Mouse (Mus musculus): ENCODE results near the gene Cnbp.

The Cnbp gene

GRCm38 (mm10) chr6:87850900-87851614 is at the start of gene Cnbp:
Gene Cnbp, minus strand, starts transcription at chr6:87851106.
- DNase-seq (ENCODE audit: low spot score in 2 of 2): peak; percentile 96 to 97

- DNase-seq (ENCODE audit: low spot score in 2 of 2): no peak
Observed at GRCm38 (mm10) chr6:87898028-87898427, 47.1 kb upstream of the Cnbp start.

DNA sequence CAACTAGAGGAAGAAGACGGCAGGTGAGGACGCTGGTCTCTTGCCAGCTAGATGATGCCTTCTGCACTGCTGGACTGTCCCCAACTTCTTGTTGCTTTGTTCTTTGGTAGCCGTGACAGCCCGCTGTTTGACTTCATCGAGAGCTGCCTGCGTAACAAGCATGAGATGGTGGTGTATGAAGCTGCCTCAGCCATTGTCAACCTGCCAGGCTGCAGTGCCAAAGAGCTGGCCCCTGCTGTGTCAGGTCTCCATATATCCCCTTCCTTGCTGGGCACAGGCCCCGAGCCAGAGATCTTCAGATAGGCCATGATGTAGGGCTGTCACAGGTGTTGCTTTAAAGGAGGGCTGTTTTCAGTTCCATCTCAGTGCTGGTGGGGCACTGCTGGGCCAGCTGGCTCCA is 43.0 kb upstream of the Cnbp start:
- no peak for DNase-seq (ENCODE audit: low spot score in 2 of 2)

- DNase-seq (ENCODE audit: low spot score in 2 of 2): peak; percentile 100
Observed at GRCm38 (mm10) chr6:87887594-87888233, 36.8 kb upstream of the Cnbp start, which contains the start of gene Copg1. Gene Copg1, plus strand, starts transcription at chr6:87887814.

- no peak for DNase-seq (ENCODE audit: low spot score in 2 of 2)
Observed at GRCm38 (mm10) chr6:87886721-87887120, 35.8 kb upstream of the Cnbp start.

DNA sequence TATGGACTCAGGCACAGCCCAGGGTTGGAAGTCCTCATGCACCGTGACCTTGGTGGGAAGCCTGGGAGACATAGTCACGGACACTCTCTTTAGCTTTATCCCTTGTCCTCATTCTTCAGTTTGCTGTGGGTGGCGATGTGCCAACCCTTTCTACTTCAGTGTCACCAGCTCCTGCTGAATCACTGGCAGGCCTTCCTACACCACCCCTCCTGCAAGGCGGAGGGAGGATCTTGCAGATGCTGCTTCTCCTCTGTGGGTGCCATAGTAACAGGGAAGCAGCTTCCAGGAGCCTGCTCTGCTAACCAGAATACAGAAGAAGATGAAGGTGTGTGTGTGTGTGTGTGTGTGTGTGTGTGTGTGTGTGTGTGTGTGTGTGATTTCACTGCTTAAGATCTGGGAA is 31.9 kb upstream of the Cnbp start:
- DNase-seq (ENCODE audit: low spot score in 2 of 2): peak in 1 of 2 experiments; percentile 20

DNA sequence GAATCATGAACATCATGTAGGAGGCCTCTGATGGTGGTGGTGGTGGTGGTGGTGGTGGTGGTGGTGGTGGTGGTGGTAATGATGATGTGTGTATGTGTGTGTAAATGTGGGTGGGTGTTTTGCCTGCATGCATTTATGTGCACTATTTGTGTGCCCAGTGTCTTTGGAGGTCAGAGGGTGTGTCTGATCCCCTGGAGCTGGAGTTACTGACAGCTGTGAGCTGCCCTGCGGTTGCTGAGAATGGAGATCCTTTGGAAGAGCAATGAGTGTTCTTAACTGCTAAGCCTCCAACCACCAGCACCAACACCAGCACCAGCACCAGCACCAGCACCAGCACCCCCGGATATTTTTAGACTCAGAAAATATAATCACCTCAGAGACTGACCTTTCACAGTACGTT is 31.3 kb upstream of the Cnbp start:
- no peak for DNase-seq (ENCODE audit: low spot score in 2 of 2)

- no peak for DNase-seq (ENCODE audit: low spot score in 2 of 2)
Observed at GRCm38 (mm10) chr6:87879628-87880027, 28.7 kb upstream of the Cnbp start.

GRCm38 (mm10) chr6:87879010-87879409 is 28.1 kb upstream of the Cnbp start:
- DNase-seq (ENCODE audit: low spot score in 2 of 2): no peak

DNA sequence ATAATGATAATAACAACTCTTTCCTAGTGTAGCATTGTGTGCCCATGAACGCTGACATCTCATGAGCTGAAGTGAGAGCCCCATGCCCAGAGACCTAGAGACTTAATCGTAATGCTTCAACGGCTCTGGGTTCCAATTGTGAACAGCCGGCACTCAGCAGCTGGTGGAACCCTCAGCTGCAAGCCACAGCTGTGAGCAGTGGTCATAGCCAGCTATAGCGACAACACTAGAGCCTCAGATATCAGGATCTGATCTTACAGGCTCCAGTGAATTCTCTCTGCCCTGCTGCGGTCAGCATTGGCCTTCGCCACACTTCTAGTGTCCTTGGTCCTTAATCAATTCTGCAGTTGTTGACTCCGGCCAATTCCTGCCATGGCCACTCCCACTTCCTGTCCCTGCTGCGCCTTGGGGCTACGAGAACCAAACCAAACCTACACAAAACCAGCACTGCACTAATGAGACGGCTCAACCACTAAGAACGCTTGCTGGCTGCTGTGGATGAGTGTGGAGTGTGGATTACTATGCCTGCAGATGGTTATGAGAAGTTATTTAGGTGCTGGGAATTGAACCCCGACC is 25.2 kb upstream of the Cnbp start:
- peak; percentile 48 for DNase-seq (ENCODE audit: low spot score in 2 of 2)

DNA sequence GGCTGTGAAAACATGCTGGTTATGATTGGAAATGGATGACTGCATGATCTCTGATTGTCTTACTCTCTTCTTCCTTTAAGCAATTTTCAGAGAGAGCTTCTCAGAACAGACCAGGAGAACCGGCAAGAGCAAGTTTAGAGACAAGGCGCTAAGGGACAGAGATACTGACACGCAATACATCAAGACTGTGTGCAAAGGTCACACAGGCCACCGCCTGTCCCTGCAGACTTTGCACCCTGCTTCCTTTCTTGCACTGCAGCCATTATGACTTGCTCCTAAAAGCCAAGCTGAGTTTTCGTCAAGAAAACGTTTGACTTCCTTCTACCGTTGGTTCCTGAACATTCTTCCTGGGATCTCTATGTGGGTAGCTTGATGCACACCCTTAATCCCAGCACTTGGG is 24.7 kb upstream of the Cnbp start:
- no peak for DNase-seq (ENCODE audit: low spot score in 2 of 2)

DNA sequence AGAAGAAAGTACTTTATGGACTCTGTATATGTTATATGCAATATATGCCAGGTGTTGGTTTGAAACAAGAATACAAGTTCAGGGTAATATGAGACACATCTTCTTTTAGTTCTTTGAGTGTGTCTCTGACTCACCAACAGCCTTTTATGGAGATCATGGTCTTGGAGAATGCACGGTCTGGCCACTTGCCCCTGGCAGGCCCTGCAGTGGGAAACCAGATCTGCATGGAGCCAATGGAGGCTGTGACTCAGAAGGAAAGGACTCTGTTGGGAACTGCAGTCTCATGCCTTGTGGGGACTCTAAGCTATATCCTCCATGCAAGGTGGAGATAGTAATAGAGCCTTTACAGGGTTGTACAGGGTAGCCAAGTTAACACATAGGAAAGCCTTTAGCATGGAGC is 24.2 kb upstream of the Cnbp start:
- no peak for DNase-seq (ENCODE audit: low spot score in 2 of 2)

GRCm38 (mm10) chr6:87873963-87874362 is 23.1 kb upstream of the Cnbp start:
- DNase-seq (ENCODE audit: low spot score in 2 of 2): no peak

- DNase-seq (ENCODE audit: low spot score in 2 of 2): no peak
Observed at GRCm38 (mm10) chr6:87873104-87873503, 22.2 kb upstream of the Cnbp start.

DNA sequence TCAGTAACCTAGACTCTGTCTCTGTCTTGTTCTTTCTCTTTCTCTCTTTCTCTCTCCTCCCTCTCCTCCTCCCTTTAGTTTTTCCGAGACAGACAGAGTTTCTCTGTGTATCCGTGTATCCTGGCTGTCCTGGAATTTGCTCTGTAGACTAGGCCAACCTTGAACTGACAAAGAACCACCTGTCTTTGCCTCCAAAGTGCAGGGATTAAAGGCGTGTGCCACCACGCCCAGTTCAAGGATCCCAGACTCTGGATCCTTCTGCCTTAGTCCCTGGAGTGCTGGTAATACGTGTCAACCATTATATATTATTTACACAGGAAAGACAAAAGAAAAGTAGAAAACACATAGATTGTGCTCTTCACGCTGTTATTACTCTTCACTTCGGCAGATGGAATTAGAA is 20.3 kb upstream of the Cnbp start:
- no peak for DNase-seq (ENCODE audit: low spot score in 2 of 2)

DNA sequence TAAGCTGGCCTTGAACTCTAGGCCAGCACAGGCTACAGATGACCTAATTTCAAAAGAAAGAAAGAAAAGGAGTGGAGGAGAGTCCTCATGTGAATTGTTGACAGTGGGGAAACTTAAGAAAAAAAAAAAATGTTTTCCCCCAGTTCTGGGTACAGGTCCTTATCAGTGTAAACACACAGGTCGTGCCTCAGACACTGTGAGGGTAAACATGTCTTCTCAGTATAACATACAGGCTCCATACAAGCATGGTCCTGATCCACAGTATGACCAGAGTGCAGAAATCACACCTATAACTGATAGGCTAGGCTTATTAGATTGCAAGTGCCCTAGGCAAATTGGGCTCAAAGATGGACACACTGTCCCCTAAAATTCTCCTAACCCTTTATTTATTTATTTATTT is 19.5 kb upstream of the Cnbp start:
- DNase-seq (ENCODE audit: low spot score in 2 of 2): no peak

DNA sequence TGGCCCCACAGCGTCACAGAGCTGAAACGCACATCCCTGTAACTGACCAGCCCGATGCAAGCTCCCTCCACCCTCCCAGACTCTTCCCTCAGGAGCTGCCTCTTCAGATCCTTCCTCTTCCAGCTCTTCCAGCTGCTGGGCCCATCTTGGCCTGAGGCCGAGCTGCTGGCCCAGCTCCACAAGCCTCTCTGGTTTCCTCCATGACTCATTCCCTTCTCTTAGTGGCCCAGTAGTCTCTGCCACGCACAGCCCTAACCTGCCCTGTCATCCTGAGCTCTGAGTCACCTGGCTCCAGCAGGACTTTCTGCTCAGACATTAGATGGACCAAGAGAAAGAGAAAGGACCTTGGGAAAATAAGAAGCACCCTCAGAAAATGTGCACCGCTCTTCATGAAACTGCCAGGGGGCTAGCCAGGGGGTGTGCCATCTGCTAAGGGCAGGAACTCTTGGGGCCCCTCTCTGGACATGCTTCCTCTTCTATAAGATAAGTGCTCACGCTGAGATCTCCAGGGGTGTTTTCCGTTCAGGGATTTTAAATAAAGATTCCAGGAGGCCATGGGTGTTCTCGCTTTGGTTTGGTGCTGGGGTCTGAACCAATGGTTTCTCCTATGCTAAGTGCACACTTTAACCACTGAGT is 18.1 kb upstream of the Cnbp start:
- DNase-seq (ENCODE audit: low spot score in 2 of 2): peak; percentile 16 to 22

GRCm38 (mm10) chr6:87867256-87867655 is 16.4 kb upstream of the Cnbp start:
- DNase-seq (ENCODE audit: low spot score in 2 of 2): no peak

DNA sequence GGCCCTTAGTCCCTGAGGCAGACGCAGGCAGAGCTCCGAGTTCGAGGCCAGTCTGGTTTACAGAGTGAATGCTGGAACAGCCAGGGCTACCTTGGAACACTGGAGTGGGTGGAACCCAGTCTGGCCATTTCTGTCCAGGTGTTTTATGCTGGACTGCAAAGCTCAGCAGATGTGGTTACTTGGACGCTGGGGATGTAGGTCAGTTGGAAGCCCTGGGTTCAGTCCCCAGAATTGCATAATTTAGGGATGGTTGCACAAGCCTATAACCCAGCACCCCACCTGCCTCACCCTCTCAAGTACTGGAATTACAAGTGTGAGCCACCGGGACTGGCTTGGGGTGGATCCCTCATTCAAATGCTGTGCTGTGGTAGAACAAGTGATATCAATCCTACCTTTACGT is 15.3 kb upstream of the Cnbp start:
- DNase-seq (ENCODE audit: low spot score in 2 of 2): no peak

DNA sequence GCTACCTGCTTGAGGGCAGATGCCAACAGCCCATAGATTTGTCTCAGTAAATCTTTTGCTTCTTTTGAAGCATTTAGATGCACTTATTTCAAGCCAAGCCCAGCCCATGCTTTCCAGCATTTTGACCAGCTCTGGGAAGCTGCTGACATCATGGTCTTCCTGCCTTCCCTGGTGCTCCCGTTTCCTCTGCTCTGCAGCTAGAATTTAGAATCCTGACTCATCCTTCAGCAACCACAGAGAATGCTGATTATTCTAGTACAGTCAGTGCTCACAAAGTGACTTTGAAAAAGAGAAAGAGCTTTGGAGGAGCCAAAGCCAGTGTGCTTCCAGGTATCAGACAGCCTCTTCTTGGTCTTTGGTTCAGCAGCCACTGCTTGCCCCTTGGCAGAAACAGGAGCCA is 6.2 kb upstream of the Cnbp start:
- no peak for DNase-seq (ENCODE audit: low spot score in 2 of 2)

DNA sequence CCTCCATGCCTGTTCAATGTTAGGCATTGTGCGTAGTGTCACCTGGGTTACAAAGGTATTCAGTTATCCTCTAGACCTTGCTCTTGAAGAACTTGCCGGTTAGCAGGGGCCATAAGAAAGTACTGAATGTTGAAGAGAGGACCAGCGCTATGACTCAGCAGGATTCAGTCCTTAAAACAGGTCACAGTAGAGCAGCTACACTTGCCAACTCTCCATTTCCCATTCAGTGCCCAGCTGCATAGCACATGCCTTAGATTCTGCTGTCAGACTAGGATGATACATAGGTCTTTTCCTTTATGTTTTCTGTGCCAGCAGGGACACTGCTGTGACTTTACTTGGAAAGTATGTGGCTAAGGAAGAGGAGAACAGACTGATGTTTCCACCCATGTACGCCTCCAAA is 2.5 kb upstream of the Cnbp start:
- no peak for DNase-seq (ENCODE audit: low spot score in 2 of 2)

GRCm38 (mm10) chr6:87851871-87852270 is 965 bp upstream of the Cnbp start:
- no peak for DNase-seq (ENCODE audit: low spot score in 2 of 2)
